Mouse (Mus musculus) hindbrain, embryonic 14.5 days (tissue): Measurements from ENCODE around the gene Pes1. TPM values are rescaled to one million over a fixed set of nuclear protein-coding genes. Genes with fewer than 3 reads are reported as not detected.

Source experiments
- ATAC-seq: fragments of 200-750 bp; cut with Nextera tagmentation; 2 replicates; pipeline ENCODE4 v1.8.0; 2017; ENCODE audit warnings: moderate number of reproducible peaks, mild to moderate bottlenecking, moderate TSS enrichment, moderate library complexity; ENCODE audit not compliant: low FRiP score
- DNase-seq: peaks from one replicate; pipeline ENCODE4 v3.0.0-alpha.2; 2015; ENCODE audit warnings: low spot score
- H3K27ac ChIP-seq: fragments of 300-500 bp; sonication (generic); 2 replicates; pipeline ENCODE4 v1.5.1; 2014; ENCODE audit warnings: mild to moderate bottlenecking, moderate library complexity
- H3K27me3 ChIP-seq: fragments of 300-500 bp; sonication (generic); 2 replicates; pipeline ENCODE4 v1.6.1; 2014; ENCODE audit warnings: mild to moderate bottlenecking, low read length, mixed read lengths; ENCODE audit not compliant: control insufficient read depth, insufficient read depth
- H3K36me3 ChIP-seq: fragments of 300-500 bp; sonication (generic); replicated peaks from 2 replicates; pipeline ENCODE4 v1.6.1; 2014; ENCODE audit not compliant: control insufficient read depth, insufficient read depth
- H3K4me1 ChIP-seq: fragments of 300-500 bp; sonication (generic); replicated peaks from 2 replicates; pipeline ENCODE4 v1.6.1; 2014; ENCODE audit warnings: antibody characterized with exemption, low read length, mixed read lengths; ENCODE audit not compliant: control insufficient read depth, insufficient read depth
- H3K4me2 ChIP-seq: fragments of 300-500 bp; sonication (generic); replicated peaks from 2 replicates; pipeline ENCODE4 v1.6.1; 2014; ENCODE audit warnings: mild to moderate bottlenecking, moderate library complexity
- H3K4me3 ChIP-seq: fragments of 300-500 bp; sonication (generic); replicated peaks from 2 replicates; pipeline ENCODE4 v1.5.1; 2014; ENCODE audit warnings: mild to moderate bottlenecking, low read length
- H3K9ac ChIP-seq: fragments of 300-500 bp; sonication (generic); 2 replicates; pipeline ENCODE4 v1.6.1; 2014
- H3K9me3 ChIP-seq: fragments of 300-500 bp; sonication (generic); 2 replicates; pipeline ENCODE4 v1.6.1; 2016; ENCODE audit warnings: low read length; ENCODE audit not compliant: control insufficient read depth
- WGBS: fragments of 180-500 bp; shearing (Covaris S2); extraction: QIAGEN DNeasy Blood & Tissue Kit; methylation state at CpG from one replicate; pipeline ENCODE4 v1.1.7; 2014; 5-methylcytosine and 5-hydroxymethylcytosine counted together
- polyA plus RNA-seq: library from polyadenylated mRNA; unstranded; fragments of >200 nt; fragmentation: Nextera tagmentation; extraction: Ambion mirVana; gene quantifications from 2 replicates; pipeline ENCODE4 v1.2.1, GENCODE M21; 2014

Gene Pes1
- 45.1 and 48.0 TPM in 2 replicates for polyA plus RNA-seq

DNA sequence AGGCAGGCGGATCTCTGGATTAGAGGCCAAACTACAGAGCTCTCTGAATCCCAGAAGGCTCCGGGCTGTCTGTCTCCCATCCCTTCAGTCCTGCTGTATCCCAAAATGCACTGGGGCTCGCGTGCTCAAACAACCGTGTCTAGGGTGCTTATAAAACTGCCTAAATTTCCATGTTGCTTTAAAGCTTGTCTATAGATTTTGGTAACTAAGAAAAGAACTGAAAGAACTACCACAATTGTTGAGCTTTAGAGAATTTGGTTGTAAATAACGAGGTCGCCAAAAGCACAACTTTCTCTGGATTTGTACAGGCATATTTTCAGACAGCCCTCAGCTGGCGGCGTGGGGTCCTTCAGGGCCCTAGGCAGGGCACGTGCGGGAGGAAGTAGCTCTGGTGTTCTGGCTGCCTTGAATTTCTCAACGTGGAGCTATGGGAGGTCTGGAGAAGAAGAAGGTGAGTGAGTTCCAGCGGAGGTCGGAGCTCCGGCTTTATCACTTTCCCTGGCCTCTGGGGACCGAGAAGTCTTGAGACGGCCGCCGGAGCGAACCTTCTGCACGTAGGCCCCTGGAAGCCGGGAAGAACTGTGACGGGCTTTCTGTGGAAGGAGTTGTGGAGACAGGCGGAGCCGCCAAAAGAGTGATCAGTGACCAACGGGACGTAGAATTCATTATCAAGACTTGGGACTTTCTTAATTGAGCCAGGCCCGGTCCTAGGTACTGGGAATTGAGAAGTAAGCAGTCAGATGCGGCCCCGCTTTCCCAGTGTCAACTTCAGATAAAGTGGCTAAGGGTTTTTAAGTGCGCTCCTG, at the start of gene Pes1:
TSS of gene Pes1 (plus strand) at position 366 of the 806 bp plus-strand sequence.
- Histone ChIP-seq H3K36me3 (peaks cover 7% of the 10 kb centered on the region; the same call in 1 of the 2 replicates), H3K4me3 (peak within 1 kb of the TSS; percentile 75), H3K27me3 (no peaks in the 10 kb centered on the region), H3K4me1 (peaks cover 8% of the 10 kb centered on the region), H3K27ac (peak within 1 kb of the TSS; percentile 5), H3K9ac (peak within 1 kb of the TSS; percentile 61), H3K9me3 (no peaks in the 10 kb centered on the region), H3K4me2 (peak within 1 kb of the TSS; percentile 93)
- under 1% methylated on average over 31 of the region's 31 CpGs for WGBS
- peak; percentile 97 for ATAC-seq
- peak; percentile 93 for DNase-seq

DNA sequence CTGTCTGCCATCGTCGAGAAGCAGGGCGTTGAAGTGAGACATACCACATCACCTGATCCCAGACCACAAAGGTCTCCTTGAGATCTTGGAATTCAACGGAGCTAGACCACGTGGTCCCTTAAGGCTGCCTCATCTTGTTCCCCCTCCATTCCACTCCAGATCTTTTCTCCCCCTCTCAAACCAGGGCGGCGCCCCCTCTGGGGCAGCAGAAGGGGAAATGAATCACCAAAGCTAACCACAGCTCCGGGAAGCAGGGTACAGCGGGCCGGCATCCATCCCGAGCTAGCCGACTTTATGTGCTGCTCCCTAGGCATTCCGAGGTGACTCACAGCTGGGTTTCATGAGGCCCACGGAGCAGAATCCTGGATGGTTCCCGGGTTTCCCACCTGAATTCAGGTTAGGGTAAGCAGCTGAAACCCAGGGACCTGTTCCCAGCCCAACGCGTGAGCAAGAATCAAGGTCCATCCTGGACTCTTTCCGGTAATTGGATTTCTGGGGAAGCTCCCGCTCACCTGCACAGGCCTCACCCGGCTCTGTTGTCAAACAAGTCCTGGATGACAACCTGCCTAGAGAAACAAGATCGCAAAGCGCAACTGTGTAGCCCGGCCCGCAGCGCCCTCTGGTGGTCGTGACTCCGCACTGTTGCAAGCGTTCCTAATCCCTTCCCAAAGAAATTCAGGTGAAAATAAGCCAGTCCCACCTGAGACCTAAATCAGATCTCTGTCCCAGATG, 49.5 kb upstream of the Pes1 start, which contains the start of gene Slc35e4:
TSS of gene Slc35e4 (minus strand) at position 556 of the 732 bp plus-strand sequence.
- Histone ChIP-seq H3K4me1 (peaks cover 43% of the 10 kb centered on the region), H3K4me3 (peak within 1 kb of the TSS; percentile 62), H3K27me3 (no peaks in the 10 kb centered on the region), H3K4me2 (peak within 1 kb of the TSS; percentile 85), H3K27ac (peak within 1 kb of the TSS; percentile 43), H3K9me3 (no peaks in the 10 kb centered on the region), H3K36me3 (no peaks in the 10 kb centered on the region), H3K9ac (peak within 1 kb of the TSS; percentile 77)
- DNase-seq (peak; percentile 94), ATAC-seq (peak; percentile 64)
- WGBS, result 1% methylated on average over 28 of the region's 28 CpGs

DNA sequence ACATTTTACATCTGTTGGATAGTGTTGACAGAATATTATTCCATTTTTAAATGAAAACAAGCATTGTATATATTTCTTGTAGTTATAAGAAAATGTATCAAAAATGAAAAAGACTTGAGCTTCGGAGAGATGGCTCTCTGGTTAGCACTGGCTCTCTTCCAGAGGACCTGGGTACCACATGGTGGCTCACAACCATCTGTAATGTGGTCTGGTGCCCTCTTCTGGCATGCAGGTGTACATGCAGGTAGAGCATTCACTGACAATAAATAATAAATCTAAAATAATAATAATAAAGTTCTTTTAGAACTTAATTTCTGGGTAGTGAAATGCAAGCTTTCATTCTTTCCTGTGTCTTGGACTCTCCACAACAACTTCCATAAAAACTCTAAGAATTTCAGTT, 45.0 kb upstream of the Pes1 start:
- H3K9me3 ChIP-seq, result no peaks in the 10 kb centered on the region
- DNase-seq, result no peak
- peaks cover 11% of the 10 kb centered on the region; the same call in 1 of the 2 replicates for H3K36me3 ChIP-seq
- no peak overlapping the region for H3K27ac ChIP-seq
- WGBS, result 50% methylated on average over 1 of the region's 1 CpGs
- 0 out of 2 replicates have a peak, but pooled peaks cover 3% of the 10 kb centered on the region for H3K4me1 ChIP-seq
- H3K9ac ChIP-seq, result no peak overlapping the region
- H3K27me3 ChIP-seq, result no peaks in the 10 kb centered on the region
- H3K4me3 ChIP-seq, result no peak overlapping the region
- H3K4me2 ChIP-seq, result no peak overlapping the region
- ATAC-seq, result no peak

DNA sequence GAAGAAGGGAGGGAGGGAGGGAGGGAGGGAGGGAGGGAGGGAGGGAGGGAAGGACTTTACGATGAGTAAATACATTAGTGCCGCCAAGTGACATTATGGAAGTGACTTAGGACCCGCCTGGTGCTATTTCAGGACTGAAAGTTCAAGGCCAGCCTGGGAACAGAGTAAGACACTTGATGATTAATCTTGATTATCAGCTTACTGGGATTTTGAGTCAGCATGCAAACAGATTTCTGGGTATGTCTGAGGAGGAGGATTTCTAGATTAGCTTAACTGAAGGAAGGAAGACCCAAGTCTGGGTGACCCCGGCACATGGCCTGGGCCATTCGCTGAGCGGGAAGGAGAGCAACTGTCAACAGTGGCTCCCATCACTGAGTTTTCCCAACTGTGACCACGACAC, 43.3 kb upstream of the Pes1 start:
- ATAC-seq (no peak), DNase-seq (no peak)
- no peak overlapping the region for H3K27ac ChIP-seq
- H3K27me3 ChIP-seq, result no peaks in the 10 kb centered on the region
- no peaks in the 10 kb centered on the region for H3K9me3 ChIP-seq
- WGBS, result 90% methylated on average over 7 of the region's 7 CpGs
- H3K4me1 ChIP-seq, result no peaks in the 10 kb centered on the region
- H3K4me2 ChIP-seq, result no peak overlapping the region
- H3K9ac ChIP-seq, result no peak overlapping the region
- peaks cover 17% of the 10 kb centered on the region for H3K36me3 ChIP-seq
- no peak overlapping the region for H3K4me3 ChIP-seq

DNA sequence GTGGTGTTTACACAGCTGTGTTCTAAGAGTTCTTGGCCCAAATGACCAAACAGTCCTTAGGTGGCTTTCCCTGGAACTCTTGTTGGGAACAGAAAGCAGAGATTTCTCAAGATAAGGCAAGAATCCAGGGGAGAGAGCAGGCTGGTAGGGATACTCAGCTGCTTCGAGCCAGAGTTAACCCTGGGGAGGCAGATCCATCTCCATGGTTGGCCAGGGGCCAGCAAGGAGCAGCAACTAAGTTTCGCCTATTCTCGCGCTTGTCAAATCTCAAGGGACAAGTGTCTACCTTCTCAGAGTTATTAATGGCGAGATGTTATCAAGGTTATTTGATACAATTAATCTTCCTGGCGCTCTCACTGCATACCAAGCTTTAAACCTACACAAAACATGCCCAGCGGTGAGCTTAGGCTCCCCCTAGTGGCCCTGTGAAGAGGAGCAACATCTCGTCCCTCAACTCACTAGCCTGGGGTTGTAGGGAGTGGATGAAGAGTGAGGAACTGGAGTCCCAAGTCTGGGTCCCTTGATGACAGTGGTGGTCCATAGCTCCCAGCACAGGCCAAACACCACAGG, 42.4 kb upstream of the Pes1 start:
- Histone ChIP-seq H3K36me3 (peaks cover 22% of the 10 kb centered on the region), H3K4me3 (no peak overlapping the region), H3K9me3 (no peaks in the 10 kb centered on the region), H3K4me2 (no peak overlapping the region), H3K27ac (no peak overlapping the region), H3K4me1 (no peaks in the 10 kb centered on the region), H3K27me3 (no peaks in the 10 kb centered on the region), H3K9ac (no peak overlapping the region)
- DNase-seq (peak; percentile 71), ATAC-seq (no peak)
- WGBS, result 25% methylated on average over 8 of the region's 8 CpGs

DNA sequence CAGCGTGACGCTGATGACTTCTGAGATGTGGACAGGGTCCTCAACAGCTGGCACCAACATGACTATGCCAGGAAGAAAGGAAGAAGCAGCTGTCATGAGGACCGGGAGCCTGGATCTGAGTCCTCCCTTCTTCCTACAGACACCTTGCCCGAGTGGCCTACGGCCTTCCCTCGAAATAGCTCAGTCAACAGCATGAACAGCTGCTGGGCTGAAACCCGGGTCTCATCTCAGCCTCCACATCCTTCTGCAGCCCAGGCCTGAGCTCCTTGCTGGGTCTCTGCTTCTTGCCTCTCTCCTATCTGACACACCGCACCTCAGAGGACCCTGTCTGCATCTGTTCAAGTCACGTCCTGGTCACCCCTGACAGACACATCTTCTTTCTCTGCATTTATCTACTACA, 41.7 kb upstream of the Pes1 start:
- no peak overlapping the region for H3K4me3 ChIP-seq
- ATAC-seq (no peak), DNase-seq (no peak)
- H3K4me1 ChIP-seq, result no peaks in the 10 kb centered on the region
- H3K9me3 ChIP-seq, result no peaks in the 10 kb centered on the region
- peaks cover 26% of the 10 kb centered on the region for H3K36me3 ChIP-seq
- no peak overlapping the region for H3K27ac ChIP-seq
- H3K4me2 ChIP-seq, result no peak overlapping the region
- no peak overlapping the region for H3K9ac ChIP-seq
- WGBS, result 95% methylated on average over 9 of the region's 9 CpGs
- H3K27me3 ChIP-seq, result no peaks in the 10 kb centered on the region

DNA sequence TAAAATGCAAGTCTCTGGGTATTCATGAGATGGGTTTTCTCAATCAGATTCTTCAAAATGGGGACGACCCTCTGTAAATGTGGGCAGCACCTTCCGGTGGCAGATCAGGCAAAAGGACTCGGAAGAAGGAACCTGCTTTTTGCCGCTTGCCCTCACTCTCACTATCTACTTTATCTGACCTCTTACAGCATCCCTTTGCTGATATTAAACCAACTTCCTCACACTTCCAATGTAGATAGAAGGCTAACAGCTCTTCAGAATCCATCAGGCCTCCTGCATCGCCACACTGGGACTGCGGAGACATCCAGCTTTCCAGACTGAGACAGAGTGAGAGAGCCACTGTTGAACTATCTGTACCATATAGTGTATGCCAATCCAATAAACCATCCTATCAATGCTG, 41.0 kb upstream of the Pes1 start:
- no peak for ATAC-seq

GRCm38 (mm10) chr11:3925916-3926315, 37.9 kb upstream of the Pes1 start:
- Histone ChIP-seq H3K4me3 (no peak overlapping the region), H3K27ac (no peak overlapping the region), H3K9ac (no peak overlapping the region), H3K4me1 (peaks cover 3% of the 10 kb centered on the region; the same call in 1 of the 2 replicates), H3K4me2 (no peak overlapping the region), H3K9me3 (no peaks in the 10 kb centered on the region), H3K36me3 (peaks cover 27% of the 10 kb centered on the region), H3K27me3 (no peaks in the 10 kb centered on the region)
- no peak for DNase-seq
- 92% methylated on average over 10 of the region's 10 CpGs for WGBS
- no peak for ATAC-seq

More for the DNA sequence above, 41.0 kb upstream of the Pes1 start:
- Histone ChIP-seq H3K27me3 (no peaks in the 10 kb centered on the region), H3K9ac (no peak overlapping the region), H3K4me2 (no peak overlapping the region), H3K36me3 (peaks cover 27% of the 10 kb centered on the region), H3K27ac (no peak overlapping the region), H3K9me3 (no peaks in the 10 kb centered on the region), H3K4me3 (no peak overlapping the region), H3K4me1 (no peaks in the 10 kb centered on the region)
- 92% methylated on average over 6 of the region's 6 CpGs for WGBS
- DNase-seq, result no peak

- Histone ChIP-seq H3K9ac (no peak overlapping the region), H3K4me1 (peaks cover 10% of the 10 kb centered on the region; the same call in 1 of the 2 replicates), H3K9me3 (no peaks in the 10 kb centered on the region), H3K27ac (no peak overlapping the region), H3K4me3 (no peak overlapping the region), H3K36me3 (peaks cover 11% of the 10 kb centered on the region; the same call in 1 of the 2 replicates), H3K4me2 (no peak overlapping the region), H3K27me3 (no peaks in the 10 kb centered on the region)
- 83% methylated on average over 4 of the region's 4 CpGs for WGBS
- ATAC-seq, result no peak
- no peak for DNase-seq
Observed at GRCm38 (mm10) chr11:3930019-3930418, 33.8 kb upstream of the Pes1 start.
